Mouse (Mus musculus) left cerebral cortex, adult 2 months (tissue): ENCODE results near the gene Vat1. TPM values are rescaled to one million over a fixed set of nuclear protein-coding genes. Genes with fewer than 3 reads are reported as not detected.

Experiments
- DNase-seq, 2 experiments: peaks; one replicate each; pipeline ENCODE4 v3.0.0; 2021 to 2022; ENCODE audit warnings: low spot score in 2 of 2, mixed read lengths in 1 of 2; ENCODE audit errors: extremely low spot score in 1 of 2
- H3K27ac ChIP-seq: fragments of 200-600 bp; 2 replicates; pipeline ENCODE4 v1.8.1; 2022
- H3K4me3 ChIP-seq: fragments of 200-600 bp; 2 replicates; pipeline ENCODE4 v1.8.1; 2022
- CTCF ChIP-seq: fragments of 200-600 bp; IDR thresholded peaks from 2 replicates; pipeline ENCODE4 v1.8.1; 2022; ENCODE audit warnings: antibody characterized with exemption, mild to moderate bottlenecking, moderate library complexity
- intact Hi-C: fragments of 180-260 bp; cut with DNase I; formaldehyde crosslinking; loops from one replicate; pipeline ENCODE4 v1.15.1; 2025
- total RNA-seq, 2 experiments: library from RNA; stranded (reverse); gene quantifications; 2 replicates each; pipeline ENCODE4 v1.2.3; 2021

The Vat1 gene
- total RNA-seq, 2 experiments from 2014 or later = 33.4 to 36.8 TPM

DNA sequence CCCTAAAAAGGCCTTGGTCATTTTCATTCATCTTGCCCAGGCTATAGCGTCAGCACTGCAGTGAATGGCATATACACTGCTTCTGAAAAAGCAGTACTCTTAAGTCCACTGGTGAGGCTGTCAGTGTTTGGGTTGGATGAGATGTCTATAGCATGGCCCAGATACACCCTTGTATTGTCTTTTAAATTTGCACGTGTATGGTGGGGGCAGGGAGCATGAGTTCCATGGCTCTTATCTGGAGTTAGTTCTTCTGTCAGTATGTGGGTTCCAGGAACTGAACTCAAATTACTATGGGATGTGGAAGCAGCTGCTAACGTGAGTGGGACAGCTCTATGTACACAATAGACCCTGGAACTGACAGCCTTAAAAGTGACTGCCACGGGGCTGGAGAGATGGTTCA is 30.2 kb downstream of the Vat1 start:
- intact Hi-C loops = no loop called here
- H3K27ac ChIP-seq = no peak overlapping the region
- H3K4me3 ChIP-seq = no peak overlapping the region
- DNase-seq = no peak
- TF ChIP-seq CTCF = no peak

DNA sequence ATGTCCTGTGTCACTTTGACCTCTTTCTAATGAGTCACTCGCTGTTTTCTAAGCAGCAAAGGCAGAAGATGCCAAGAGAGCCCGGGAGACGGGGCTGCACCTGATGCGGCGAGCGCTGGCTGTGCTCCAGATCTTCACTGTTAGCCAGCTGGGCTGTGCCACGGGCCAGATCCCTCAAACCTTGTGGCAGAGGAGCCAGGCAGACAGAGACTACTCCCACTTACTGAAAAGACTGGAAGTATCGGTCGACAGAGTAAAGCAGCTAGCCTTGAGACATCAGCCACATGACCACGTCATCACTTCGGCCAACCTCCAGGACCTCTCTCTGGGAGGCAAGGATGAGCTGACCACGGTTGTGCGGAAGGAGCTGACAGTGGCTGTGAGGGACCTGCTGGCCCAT is 32.6 kb downstream of the Vat1 start:
- no peak overlapping the region for H3K4me3 ChIP-seq
- intact Hi-C loops = no loop called here
- no peak for TF ChIP-seq CTCF
- no peak overlapping the region for H3K27ac ChIP-seq
- no peak for DNase-seq

DNA sequence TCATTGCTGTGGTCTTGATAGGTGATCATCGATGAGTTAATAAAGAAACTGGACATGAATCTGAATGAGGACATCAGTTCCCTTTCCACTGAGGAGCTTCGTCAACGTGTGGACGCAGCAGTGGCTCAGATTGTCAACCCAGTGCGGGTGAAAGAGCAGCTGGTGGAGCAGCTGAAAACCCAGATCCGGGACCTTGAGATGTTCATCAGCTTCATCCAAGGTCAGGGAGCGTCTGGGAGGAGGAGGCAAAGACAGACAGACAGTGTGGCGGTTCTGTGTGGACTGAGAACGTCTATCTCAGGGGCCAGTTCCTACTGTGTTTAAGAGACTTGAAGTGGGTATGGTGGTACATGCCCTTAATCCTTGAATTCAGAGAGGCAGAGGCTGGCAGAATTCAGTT is 34.7 kb downstream of the Vat1 start:
- no peak overlapping the region for H3K4me3 ChIP-seq
- DNase-seq = no peak
- no peak overlapping the region for H3K27ac ChIP-seq
- intact Hi-C loops = no loop called here
- TF ChIP-seq CTCF = no peak

DNA sequence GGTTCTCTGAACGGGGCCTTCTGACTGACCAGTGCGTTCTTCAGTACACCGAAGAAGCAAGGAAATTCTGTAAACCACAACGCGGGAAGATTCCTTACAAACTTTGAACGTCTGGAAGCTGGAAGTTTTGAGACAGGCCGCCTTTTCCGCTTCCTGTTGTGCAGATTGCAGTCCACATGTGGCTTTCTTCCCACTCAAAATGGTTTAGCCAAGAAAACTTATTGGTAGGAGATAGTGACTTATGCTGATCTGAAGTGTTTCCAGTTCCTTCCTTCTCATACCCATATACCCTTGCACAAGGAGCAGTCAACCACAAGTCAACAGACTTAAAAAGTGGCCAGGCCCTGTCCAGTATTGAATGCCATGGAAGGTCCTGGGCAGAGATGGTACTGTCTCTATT is 39.9 kb downstream of the Vat1 start:
- Histone ChIP-seq H3K4me3 (peak overlapping the region; percentile 75), H3K27ac (no peak overlapping the region)
- intact Hi-C loops = loop anchor here (2.0 kb wide), 1 partner anchor 127 kb away; the partner anchor contains the start of gene Nbr1
- TF ChIP-seq CTCF = no peak
- no peak for DNase-seq

DNA sequence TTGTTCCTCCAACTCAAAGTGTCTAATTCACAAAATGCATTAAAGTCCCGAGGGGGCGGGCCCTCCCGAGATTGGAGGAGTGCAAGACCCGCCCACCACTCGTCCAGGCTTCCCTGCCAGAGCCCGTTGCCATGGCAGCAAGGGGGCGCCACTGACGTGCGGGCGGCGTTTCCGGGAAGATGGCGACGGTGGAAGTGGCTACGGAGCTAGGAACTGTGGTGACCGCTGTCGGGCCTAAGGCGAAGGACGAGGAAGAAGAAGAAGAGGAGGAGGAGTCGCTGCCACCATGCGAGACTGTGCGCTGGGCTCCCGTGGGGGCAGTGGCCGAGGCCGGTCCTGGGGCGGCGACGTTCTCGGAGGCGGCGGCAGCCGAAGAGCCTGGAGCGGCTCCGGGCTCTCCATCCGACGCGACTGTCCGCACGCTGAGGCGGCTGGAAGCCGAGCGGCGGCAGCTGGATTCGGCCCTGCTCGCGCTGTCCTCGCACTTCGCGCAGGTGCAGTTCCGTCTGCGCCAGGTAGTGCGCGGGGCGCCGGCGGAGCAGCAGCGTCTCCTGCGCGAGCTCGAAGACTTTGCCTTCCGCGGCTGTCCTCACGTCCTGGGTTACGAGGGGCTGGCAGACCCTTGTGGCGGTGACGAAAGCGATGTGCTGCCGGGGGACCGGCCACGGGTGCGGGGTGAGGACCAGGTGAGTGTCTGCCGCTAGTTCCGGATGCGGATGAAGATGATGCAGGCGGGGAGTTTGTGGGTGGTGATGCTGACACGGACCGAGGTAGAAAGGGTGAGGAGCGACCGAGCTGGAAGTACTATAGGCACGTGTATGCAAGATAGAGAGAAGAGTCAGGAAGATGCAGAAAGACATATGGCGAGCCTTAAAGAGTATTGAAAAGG is 40.9 kb downstream of the Vat1 start, which contains the start of the genes Rundc1 and Ptges3l:
TSS of gene Rundc1 (plus strand) at position 161 of the 889 bp plus-strand sequence.
TSS of gene Ptges3l (minus strand) at position 409 of the 889 bp plus-strand sequence.
- TF ChIP-seq CTCF = peak; percentile 20
- peak; percentile 98 to 99 for DNase-seq
- peak within 1 kb of the TSS; percentile 80 for H3K27ac ChIP-seq
- intact Hi-C loops = loop anchor here (2.0 kb wide), 1 partner anchor 18 kb away; the partner anchor contains the start of gene Rpl27
- H3K4me3 ChIP-seq = peak within 1 kb of the TSS; percentile 75

DNA sequence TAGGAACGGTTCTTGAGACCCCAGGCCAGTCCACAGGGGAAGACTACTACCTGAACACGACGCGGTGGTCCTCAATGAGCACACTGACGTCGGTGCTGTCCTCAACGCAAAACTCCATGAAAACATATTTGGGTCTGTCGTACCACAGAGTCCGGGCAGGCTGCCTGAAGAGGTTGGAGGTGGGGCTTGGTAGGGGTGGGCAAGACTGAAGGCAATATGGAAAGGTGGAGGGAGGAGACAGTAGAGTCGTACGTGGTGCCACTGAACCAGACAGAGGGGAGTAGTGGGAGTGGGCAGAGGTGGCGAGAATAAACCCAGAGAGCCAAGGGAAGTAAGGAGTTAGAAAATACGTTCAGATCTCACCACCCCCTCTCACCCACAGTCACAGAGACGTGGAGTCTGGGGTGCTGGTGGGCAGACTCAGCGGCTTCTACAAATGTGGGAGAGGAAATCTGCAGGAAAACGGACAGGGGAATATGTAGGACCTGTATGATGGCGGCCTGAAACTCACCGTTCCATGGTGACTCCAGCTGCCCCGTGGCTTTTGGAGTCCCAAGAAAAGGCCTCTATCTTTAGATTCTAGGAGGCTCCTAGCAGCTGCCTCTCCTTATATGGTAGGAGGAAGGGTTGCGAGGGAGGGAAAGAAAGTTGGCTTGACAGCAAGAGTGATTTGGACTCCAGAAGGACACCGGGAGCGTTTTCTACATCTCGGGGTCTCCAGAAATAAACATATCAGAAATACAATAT is 41.8 kb downstream of the Vat1 start, which contains the start of gene Gm27029:
TSS of gene Gm27029 (minus strand) at position 692 of the 747 bp plus-strand sequence.
- TF ChIP-seq CTCF = no peak
- peak; percentile 38 to 43 for DNase-seq
- peak within 1 kb of the TSS; percentile 75 for H3K4me3 ChIP-seq
- intact Hi-C loops = loop anchor here (2.0 kb wide), 1 partner anchor 19 kb away; the partner anchor contains the start of gene Rpl27
- peak within 1 kb of the TSS; percentile 80 for H3K27ac ChIP-seq

DNA sequence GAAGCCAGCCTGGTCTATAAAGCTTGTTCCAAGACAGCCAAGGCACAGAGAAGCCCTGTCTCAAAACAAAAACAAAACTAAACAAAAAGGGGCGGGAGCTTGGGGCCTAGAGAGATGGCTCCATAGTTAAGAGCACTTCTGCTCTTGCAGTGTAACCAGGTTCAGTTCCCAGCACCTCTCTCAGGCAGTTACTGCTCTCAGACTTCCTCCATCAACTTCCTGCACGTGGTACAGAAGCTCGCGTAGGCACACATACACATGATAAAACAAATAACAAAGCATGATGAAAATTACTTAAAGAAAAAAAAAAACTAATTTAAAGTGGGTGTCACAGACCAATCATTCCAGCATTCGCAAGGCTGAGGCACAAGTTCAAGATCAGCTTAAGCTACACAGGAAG is 45.9 kb downstream of the Vat1 start:
- no peak for DNase-seq
- H3K27ac ChIP-seq = no peak overlapping the region
- TF ChIP-seq CTCF = no peak
- no peak overlapping the region for H3K4me3 ChIP-seq
- intact Hi-C loops = no loop called here

DNA sequence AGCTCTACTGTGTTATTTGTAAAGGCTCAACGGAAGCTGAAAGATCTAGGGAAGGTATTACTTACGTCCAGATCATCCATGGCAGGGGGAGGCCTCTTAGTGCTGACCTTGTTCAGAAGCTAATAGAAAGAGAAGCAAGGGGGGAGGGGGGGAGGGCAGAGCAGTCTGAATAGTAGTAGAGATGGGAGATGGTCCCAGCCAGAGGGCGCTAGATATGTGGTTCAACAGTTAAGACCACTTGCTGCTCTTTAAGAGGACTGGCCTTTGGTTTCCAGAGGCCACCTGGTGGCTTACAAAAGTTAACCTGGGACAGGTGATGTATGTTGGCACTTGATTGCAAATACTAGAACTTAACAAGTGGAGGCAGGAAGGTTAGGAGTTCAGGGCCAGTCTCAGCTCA is 46.4 kb downstream of the Vat1 start:
- TF ChIP-seq CTCF = peak; percentile 23
- no peak for DNase-seq
- no peak overlapping the region for H3K27ac ChIP-seq
- no peak overlapping the region for H3K4me3 ChIP-seq
- intact Hi-C loops = no loop called here

DNA sequence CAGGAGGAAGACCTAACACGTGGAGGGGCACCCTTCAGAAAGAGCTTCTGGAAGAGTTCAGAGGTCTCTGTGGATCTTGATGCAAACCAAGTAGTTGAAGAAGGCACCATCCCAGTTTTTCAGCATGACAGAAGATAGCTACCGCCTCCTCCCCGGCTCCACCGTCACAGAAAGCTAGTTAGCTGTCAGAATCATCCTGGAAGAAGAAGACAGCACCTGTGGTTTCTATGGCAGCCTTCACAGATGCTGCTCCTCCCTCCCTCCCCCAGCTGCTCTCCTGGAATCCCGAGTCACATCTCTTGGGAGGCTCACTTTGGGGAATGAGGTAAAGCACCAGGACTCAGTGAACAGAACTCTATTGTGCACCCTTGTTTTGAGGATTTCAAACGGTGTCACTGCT is 47.0 kb downstream of the Vat1 start:
- peak; percentile 28 to 62 for DNase-seq

DNA sequence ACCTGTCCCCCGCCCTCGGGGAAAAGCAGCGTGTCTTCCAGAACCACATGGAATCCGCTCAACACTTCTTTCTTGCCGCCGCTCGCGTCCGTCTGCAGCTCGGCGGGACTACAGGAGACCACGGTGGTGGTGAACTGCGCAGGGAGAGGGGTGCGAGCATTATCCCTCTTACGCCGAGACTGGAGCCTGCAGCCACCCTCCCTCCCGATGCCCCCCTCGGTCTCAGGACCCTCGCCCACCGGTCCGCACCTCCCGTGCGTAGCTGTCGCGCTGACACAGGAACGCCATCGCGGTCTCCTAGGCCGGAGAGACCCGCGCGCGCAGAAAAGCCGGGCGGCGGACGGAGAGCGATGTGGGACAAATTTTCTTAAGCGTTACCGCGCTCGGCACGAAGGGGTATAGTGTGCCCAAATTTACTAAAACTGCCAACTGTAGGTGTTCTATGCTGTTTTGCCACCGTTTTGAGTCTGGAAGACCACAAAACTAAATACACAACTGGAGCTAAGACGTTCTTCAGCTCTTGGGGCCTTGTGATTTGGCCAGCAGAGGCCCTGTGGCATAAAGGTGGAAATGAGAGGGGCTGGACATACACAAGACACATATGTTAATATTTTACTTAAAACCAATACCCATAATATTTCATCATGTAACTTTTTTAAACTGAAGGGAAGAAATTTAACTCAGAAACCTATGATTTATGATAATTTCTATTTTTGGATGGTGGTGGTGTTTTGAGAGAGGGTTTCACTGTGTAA is 48.8 kb downstream of the Vat1 start, which contains the start of gene Aarsd1:
TSS of gene Aarsd1 (minus strand) at position 515 of the 755 bp plus-strand sequence.
- DNase-seq = peak; percentile 87 to 94
- no peak; the same call in 1 of the 2 replicates for TF ChIP-seq CTCF
- intact Hi-C loops = no loop called here
- Histone ChIP-seq H3K4me3 (peak within 1 kb of the TSS; percentile 74), H3K27ac (peak within 1 kb of the TSS; percentile 86)

More for the DNA sequence above, 47.0 kb downstream of the Vat1 start:
- TF ChIP-seq CTCF = no peak
- intact Hi-C loops = no loop called here
- H3K4me3 ChIP-seq = no peak overlapping the region
- no peak overlapping the region; the same call in 1 of the 2 replicates for H3K27ac ChIP-seq
